Mouse (Mus musculus) hindbrain, embryonic 15.5 days (tissue): ENCODE results near the gene Fut2. TPM values are rescaled to one million over a fixed set of nuclear protein-coding genes. Genes with fewer than 3 reads are reported as not detected.

Experiments
- ATAC-seq: fragments of 200-750 bp; cut with Nextera tagmentation; 2 replicates; pipeline ENCODE4 v1.8.0; 2017; ENCODE audit warnings: low read depth, moderate number of reproducible peaks, moderate TSS enrichment; ENCODE audit not compliant: low FRiP score
- H3K27ac ChIP-seq: fragments of 300-500 bp; sonication (generic); replicated peaks from 2 replicates; pipeline ENCODE4 v1.5.1; 2015; ENCODE audit warnings: mild to moderate bottlenecking, inconsistent platforms
- H3K27me3 ChIP-seq: fragments of 300-500 bp; sonication (generic); 2 replicates; pipeline ENCODE4 v1.6.1; 2015; ENCODE audit warnings: control low read depth, inconsistent platforms
- H3K36me3 ChIP-seq: fragments of 300-500 bp; sonication (generic); 2 replicates; pipeline ENCODE4 v1.6.1; 2015; ENCODE audit warnings: control low read depth, inconsistent platforms
- H3K4me1 ChIP-seq: fragments of 300-500 bp; sonication (generic); replicated peaks from 2 replicates; pipeline ENCODE4 v1.6.1; 2015; ENCODE audit warnings: control low read depth, inconsistent platforms
- H3K4me2 ChIP-seq: fragments of 300-500 bp; sonication (generic); 2 replicates; pipeline ENCODE4 v1.6.1; 2015; ENCODE audit warnings: moderate library complexity, mild to moderate bottlenecking, inconsistent platforms
- H3K4me3 ChIP-seq: fragments of 300-500 bp; sonication (generic); 2 replicates; pipeline ENCODE4 v1.5.1; 2015; ENCODE audit warnings: mild to moderate bottlenecking, inconsistent platforms
- H3K9ac ChIP-seq: fragments of 300-500 bp; sonication (generic); 2 replicates; pipeline ENCODE4 v1.6.1; 2015; ENCODE audit warnings: inconsistent platforms
- H3K9me3 ChIP-seq: fragments of 300-500 bp; sonication (generic); 2 replicates; pipeline ENCODE4 v1.6.1; 2016; ENCODE audit warnings: control low read depth, inconsistent platforms
- WGBS: fragments of 180-500 bp; shearing (Covaris S2); methylation state at CpG from one replicate; pipeline ENCODE4 v1.1.7; 2015; 5-methylcytosine and 5-hydroxymethylcytosine counted together
- polyA plus RNA-seq: library from polyadenylated mRNA; unstranded; fragments of >200 nt; fragmentation: Nextera tagmentation; extraction: Ambion mirVana; gene quantifications from 2 replicates; pipeline ENCODE4 v1.2.1, GENCODE M21; 2015

Fut2 gene
- polyA plus RNA-seq, 1 experiment from 2014 or later, result 0.32 TPM

DNA sequence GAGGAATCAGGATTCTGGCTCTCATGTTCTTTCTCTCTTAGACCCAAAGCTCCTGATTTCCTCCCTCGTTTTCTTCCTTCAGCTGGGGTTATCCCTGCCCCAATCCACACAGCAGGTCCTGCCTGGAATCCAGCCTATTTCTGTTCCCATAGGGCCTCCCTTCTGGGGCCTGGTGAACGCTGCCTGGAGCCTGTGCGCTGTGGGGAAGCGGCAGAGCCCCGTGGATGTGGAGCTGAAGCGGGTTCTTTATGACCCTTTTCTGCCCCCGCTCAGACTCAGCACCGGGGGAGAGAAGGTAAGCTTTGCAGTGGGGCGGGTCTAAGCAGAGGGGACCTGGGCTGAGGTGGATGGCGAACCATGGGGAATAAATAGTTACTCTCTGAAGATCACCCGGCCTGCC is 34.9 kb upstream of the Fut2 start:
- ATAC-seq, result no peak
- H3K4me1 ChIP-seq, result peaks cover 58% of the 10 kb centered on the region
- H3K4me2 ChIP-seq, result peak overlapping the region; percentile 95
- no peaks in the 10 kb centered on the region for H3K9me3 ChIP-seq
- no peaks in the 10 kb centered on the region for H3K27me3 ChIP-seq
- 28% methylated on average over 11 of the region's 11 CpGs for WGBS
- peak overlapping the region; percentile 53 for H3K4me3 ChIP-seq
- peak overlapping the region; percentile 45 for H3K9ac ChIP-seq
- no peaks in the 10 kb centered on the region for H3K36me3 ChIP-seq
- H3K27ac ChIP-seq, result peak overlapping the region; percentile 88

DNA sequence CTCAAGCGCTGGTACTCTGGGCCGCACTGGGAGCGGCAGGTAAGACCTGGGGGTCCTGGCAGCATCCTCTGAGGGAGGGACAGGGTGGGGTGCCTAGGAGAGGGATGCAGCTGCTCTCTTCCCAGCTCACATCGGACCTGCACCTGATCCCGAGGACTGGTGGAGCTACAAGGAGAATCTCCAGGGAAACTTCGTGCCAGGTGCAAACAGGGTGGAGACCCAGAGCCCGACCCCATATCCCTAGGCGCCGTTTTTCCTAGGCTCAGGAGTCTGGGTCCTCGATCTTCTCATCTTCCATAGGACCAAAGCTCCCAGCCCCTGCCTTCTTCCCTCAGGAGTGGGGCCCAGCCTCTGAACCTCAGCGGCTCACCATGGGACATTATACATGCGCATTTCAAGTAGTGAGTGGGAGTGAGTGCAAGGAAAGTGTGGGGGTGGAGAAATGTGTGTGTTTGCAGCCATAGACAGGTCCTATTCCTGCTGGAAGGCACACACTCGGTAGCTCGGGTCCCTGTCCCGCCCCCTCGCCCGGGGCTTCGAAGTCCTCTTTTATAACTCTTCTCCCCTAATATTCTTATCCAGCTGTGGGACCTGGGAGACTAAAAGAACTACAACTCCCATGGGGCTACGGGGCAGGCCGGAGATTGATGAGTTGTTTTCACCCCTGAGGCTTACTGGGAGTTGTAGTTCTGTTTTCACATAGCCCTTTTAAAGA is 34.3 kb upstream of the Fut2 start:
- no peak for ATAC-seq
- peaks cover 52% of the 10 kb centered on the region for H3K4me1 ChIP-seq
- no peaks in the 10 kb centered on the region for H3K36me3 ChIP-seq
- H3K27me3 ChIP-seq, result no peaks in the 10 kb centered on the region
- WGBS, result under 1% methylated on average over 19 of the region's 20 CpGs
- peak overlapping the region; percentile 74 for H3K9ac ChIP-seq
- H3K9me3 ChIP-seq, result no peaks in the 10 kb centered on the region
- peak overlapping the region; percentile 88 for H3K27ac ChIP-seq
- H3K4me2 ChIP-seq, result peak overlapping the region; percentile 95
- H3K4me3 ChIP-seq, result peak overlapping the region; percentile 53

DNA sequence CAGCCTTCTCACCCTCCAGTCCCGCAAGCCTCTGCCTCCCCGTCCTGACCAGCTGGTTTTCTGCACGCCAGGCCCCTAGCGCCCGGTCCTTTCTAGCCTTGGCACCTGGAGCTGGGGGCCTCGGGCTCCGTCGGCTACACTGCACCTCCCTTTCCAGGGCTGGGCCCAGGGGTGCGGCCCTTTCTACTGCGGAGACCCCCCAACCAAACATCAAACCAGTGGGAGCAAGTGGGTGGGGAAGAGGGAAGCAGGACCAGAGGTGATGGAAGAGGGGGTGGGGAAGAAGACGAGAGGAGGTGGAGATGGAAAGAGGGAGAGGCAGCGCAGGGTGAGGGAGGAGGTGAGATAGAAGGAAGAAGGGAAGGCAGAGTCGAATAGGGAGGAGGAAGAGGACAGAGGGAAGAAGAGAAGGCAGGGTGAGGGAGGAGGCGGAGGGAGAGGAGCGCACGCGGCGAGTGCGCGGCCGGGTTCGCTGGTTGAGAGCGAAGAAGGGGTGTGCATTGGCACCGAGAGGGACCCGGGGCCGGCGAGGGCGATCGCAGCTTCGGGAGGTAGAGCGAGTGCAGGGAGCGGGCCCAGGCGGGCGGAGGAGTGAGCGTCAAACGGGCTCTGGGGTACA is 33.4 kb upstream of the Fut2 start, which contains the start of gene Car11:
Gene Car11 (plus strand): TSS at position 321 of the 619 bp plus-strand sequence.
- H3K4me3 ChIP-seq, result peak within 1 kb of the TSS; percentile 53
- no peaks in the 10 kb centered on the region for H3K27me3 ChIP-seq
- no peaks in the 10 kb centered on the region for H3K9me3 ChIP-seq
- H3K9ac ChIP-seq, result peak within 1 kb of the TSS; percentile 74
- WGBS, result under 1% methylated on average over 33 of the region's 36 CpGs
- peaks cover 48% of the 10 kb centered on the region for H3K4me1 ChIP-seq
- H3K27ac ChIP-seq, result peak within 1 kb of the TSS; percentile 88
- ATAC-seq, result no peak
- H3K36me3 ChIP-seq, result no peaks in the 10 kb centered on the region
- peak within 1 kb of the TSS; percentile 95 for H3K4me2 ChIP-seq

- Histone ChIP-seq H3K9me3 (no peaks in the 10 kb centered on the region), H3K4me3 (no peak overlapping the region), H3K4me2 (no peak overlapping the region), H3K9ac (no peak overlapping the region), H3K36me3 (no peaks in the 10 kb centered on the region), H3K27me3 (no peaks in the 10 kb centered on the region), H3K27ac (no peak overlapping the region), H3K4me1 (peaks cover 32% of the 10 kb centered on the region)
- ATAC-seq, result no peak
- WGBS, result 80% methylated on average over 7 of the region's 7 CpGs
Observed at GRCm38 (mm10) chr7:45697894-45698293, 31.7 kb upstream of the Fut2 start.

- no peaks in the 10 kb centered on the region for H3K27me3 ChIP-seq
- no peak overlapping the region for H3K4me3 ChIP-seq
- peaks cover 10% of the 10 kb centered on the region for H3K4me1 ChIP-seq
- H3K9me3 ChIP-seq, result no peaks in the 10 kb centered on the region
- no peak for ATAC-seq
- no peak overlapping the region for H3K9ac ChIP-seq
- no peak overlapping the region for H3K27ac ChIP-seq
- no peaks in the 10 kb centered on the region for H3K36me3 ChIP-seq
- H3K4me2 ChIP-seq, result no peak overlapping the region
- 17% methylated on average over 6 of the region's 6 CpGs for WGBS
Observed at GRCm38 (mm10) chr7:45695098-45695497, 28.9 kb upstream of the Fut2 start.

- 89% methylated on average over 50 of the region's 50 CpGs for WGBS
- Histone ChIP-seq H3K4me1 (peaks cover under 1% of the 10 kb centered on the region; the same call in 1 of the 2 replicates), H3K4me2 (no peak within 1 kb of the TSS), H3K36me3 (no peaks in the 10 kb centered on the region), H3K27ac (no peak within 1 kb of the TSS), H3K27me3 (no peaks in the 10 kb centered on the region), H3K9ac (no peak within 1 kb of the TSS), H3K9me3 (no peaks in the 10 kb centered on the region), H3K4me3 (no peak within 1 kb of the TSS)
- ATAC-seq, result no peak
Observed at GRCm38 (mm10) chr7:45693921-45694591, 27.9 kb upstream of the Fut2 start, which contains the start of gene Sec1. Gene Sec1 (minus strand): TSS chr7:45694402.

DNA sequence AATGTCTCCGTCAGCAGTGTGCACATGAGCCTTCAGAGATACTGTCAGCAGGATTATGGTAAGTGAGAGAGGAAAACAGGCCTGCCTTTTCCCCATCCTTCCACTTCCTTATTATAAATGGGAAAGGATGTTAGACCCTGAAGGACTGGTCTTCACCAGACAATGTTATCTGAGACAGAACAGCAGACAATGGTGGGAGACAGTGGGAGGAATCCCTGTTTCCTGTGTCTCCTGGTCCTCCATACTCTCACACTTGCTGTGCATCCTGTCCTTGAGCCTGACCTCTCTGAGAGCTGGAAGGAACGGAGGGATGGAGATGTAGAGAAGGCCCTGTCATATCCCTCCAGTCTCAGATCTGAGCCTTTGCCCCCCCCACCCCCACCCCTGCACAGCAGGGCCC is 26.2 kb upstream of the Fut2 start:
- H3K4me3 ChIP-seq, result no peak overlapping the region
- H3K27me3 ChIP-seq, result no peaks in the 10 kb centered on the region
- H3K9me3 ChIP-seq, result no peaks in the 10 kb centered on the region
- H3K27ac ChIP-seq, result no peak overlapping the region
- 83% methylated on average over 2 of the region's 2 CpGs for WGBS
- no peak overlapping the region for H3K4me2 ChIP-seq
- no peak for ATAC-seq
- no peak overlapping the region for H3K9ac ChIP-seq
- H3K4me1 ChIP-seq, result no peaks in the 10 kb centered on the region
- no peaks in the 10 kb centered on the region for H3K36me3 ChIP-seq

- no peak overlapping the region for H3K4me3 ChIP-seq
- WGBS, result 82% methylated on average over 11 of the region's 11 CpGs
- no peak for ATAC-seq
- no peaks in the 10 kb centered on the region for H3K27me3 ChIP-seq
- H3K4me1 ChIP-seq, result peaks cover 5% of the 10 kb centered on the region; the same call in 1 of the 2 replicates
- no peak overlapping the region for H3K27ac ChIP-seq
- no peak overlapping the region for H3K4me2 ChIP-seq
- H3K36me3 ChIP-seq, result no peaks in the 10 kb centered on the region
- H3K9ac ChIP-seq, result no peak overlapping the region
- no peaks in the 10 kb centered on the region for H3K9me3 ChIP-seq
Observed at GRCm38 (mm10) chr7:45689800-45690199, 23.6 kb upstream of the Fut2 start.

DNA sequence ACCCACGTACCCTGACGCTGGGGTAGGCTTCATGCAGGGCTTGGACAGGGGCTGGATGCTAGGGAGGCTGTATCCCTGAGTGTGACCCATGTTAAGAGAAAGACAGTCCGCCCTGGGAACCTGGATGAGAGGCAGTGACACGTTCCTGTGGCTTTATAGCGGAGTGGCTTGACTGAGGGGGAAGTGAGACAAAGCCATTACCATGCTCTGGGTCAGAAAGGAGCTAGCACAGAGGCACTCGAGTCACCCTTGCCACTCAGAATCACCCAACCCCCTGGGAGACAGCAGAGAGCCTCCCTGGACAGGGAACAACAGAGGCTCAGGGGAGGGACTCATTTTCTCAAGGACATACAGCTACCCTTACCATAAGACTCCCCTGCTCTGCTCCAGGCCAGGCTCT is 22.9 kb upstream of the Fut2 start:
- 67% methylated on average over 6 of the region's 6 CpGs for WGBS
- Histone ChIP-seq H3K36me3 (no peaks in the 10 kb centered on the region), H3K27ac (no peak overlapping the region), H3K27me3 (no peaks in the 10 kb centered on the region), H3K4me1 (peaks cover 5% of the 10 kb centered on the region; the same call in 1 of the 2 replicates), H3K9ac (no peak overlapping the region), H3K9me3 (no peaks in the 10 kb centered on the region), H3K4me3 (no peak overlapping the region), H3K4me2 (no peak overlapping the region)
- ATAC-seq, result no peak

DNA sequence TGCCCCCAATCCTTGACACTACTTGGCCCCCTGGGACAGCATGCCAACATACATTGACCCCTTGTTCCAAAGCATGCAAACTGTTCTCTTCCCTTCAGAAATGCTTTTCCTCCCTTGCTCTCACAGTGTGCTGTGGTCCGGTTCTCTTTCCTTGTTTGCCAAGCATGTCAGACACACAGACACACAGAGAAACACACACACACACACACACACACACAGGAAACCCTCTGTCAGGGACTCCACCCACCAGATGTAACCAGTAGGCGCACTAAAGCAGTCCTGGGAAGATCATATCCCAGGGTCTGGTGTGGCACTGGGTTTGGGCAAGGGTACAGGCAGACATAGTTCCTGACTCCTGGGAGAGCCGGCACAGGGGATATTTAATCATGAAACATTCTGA is 20.6 kb upstream of the Fut2 start:
- Histone ChIP-seq H3K4me1 (peaks cover 8% of the 10 kb centered on the region; the same call in 1 of the 2 replicates), H3K36me3 (no peaks in the 10 kb centered on the region), H3K9me3 (no peaks in the 10 kb centered on the region), H3K4me2 (no peak overlapping the region), H3K27me3 (no peaks in the 10 kb centered on the region), H3K4me3 (no peak overlapping the region), H3K9ac (no peak overlapping the region), H3K27ac (no peak overlapping the region)
- ATAC-seq, result no peak
- WGBS, result 67% methylated on average over 3 of the region's 3 CpGs

- Histone ChIP-seq H3K4me2 (no peak overlapping the region), H3K27me3 (no peaks in the 10 kb centered on the region), H3K9me3 (no peaks in the 10 kb centered on the region), H3K4me1 (peaks cover 8% of the 10 kb centered on the region; the same call in 1 of the 2 replicates), H3K36me3 (no peaks in the 10 kb centered on the region), H3K9ac (no peak overlapping the region), H3K4me3 (no peak overlapping the region), H3K27ac (no peak overlapping the region)
- WGBS, result 54% methylated on average over 10 of the region's 10 CpGs
- ATAC-seq, result no peak
Observed at GRCm38 (mm10) chr7:45685811-45686210, 19.6 kb upstream of the Fut2 start.

DNA sequence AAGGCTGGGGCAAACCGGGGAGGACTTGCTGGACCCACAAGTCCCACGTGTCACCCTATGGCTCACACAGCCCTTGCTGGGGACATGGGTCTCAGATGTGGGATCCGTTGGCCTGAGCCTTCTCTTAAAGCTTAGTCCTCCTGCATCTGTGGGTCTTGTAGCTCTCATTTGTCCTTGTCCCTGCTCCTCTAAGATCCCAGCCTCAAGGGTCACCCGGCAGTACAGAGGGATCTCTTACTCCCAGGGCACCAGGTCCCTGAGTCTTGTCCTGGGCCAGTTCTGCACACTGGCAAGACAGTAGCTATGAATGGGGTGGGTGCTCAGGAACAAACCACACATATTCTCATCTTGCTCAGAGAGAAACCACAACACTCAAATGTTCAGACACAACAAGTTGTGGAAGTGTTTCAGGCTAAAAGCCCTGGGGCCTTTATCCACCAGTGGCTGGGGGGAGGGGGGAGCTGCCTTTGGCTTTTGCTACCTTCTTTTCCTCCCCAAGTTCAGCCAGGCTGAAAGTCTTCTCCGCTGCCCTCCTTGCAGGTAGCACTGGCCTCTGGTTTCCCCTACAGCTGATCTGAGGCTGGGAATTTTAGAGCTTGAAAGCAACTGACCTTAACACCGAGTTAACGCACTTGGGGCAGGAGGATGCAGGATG is 17.3 kb upstream of the Fut2 start, which contains the start of gene Ntn5:
Gene Ntn5 (plus strand): TSS at position 627 of the 655 bp plus-strand sequence.
- no peaks in the 10 kb centered on the region for H3K36me3 ChIP-seq
- H3K9ac ChIP-seq, result no peak within 1 kb of the TSS
- peaks cover 8% of the 10 kb centered on the region; the same call in 1 of the 2 replicates for H3K4me1 ChIP-seq
- no peaks in the 10 kb centered on the region for H3K27me3 ChIP-seq
- no peak within 1 kb of the TSS for H3K27ac ChIP-seq
- H3K4me3 ChIP-seq, result no peak within 1 kb of the TSS
- WGBS, result 84% methylated on average over 7 of the region's 7 CpGs
- ATAC-seq, result no peak
- H3K9me3 ChIP-seq, result no peaks in the 10 kb centered on the region
- H3K4me2 ChIP-seq, result no peak within 1 kb of the TSS
